In the genomic region with DNA sequence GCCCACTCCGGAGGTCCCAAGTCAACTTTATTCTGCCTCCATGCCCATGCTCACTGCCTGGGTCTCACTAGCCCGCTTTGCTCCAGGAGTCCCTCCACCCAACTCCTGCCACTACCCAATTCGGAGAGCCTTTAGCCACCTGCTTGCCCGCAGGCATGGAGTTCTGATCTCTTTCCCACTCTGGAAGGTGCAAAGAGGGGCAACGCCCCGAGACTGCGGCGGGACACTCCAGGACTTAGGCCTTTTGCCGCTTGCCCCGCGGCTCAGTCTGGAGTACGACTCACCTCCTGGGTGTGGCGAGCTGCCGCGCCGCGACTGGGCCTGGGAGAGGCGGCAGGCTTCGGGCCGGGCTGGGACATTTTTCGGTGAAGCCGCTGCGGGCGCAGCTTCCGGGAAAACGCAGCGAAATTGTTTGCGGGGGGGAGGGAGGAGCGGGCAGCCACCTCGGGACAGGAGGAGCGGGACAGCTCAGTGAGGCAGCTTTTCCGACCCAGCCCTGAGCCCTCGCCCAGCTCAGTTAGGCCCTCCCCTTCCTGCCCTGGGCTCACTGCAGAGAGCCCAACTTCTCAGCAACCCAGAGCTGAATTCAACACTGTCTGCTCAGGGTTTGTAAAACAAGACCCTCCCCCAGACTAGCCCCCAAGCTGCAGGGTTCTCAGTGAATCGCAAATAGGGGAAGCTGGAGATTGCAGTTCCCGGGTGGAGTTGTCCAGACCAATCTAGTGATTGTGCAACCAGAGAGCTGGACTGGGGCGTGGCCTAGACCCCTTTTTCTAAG, we compare ENCODE assay signal across 8 mouse cellular contexts. TPM values are rescaled to one million over a fixed set of nuclear protein-coding genes. Genes with fewer than 3 reads are reported as not detected.
DNase-seq lines count a peak whose midpoint lies in the region; ATAC-seq and TF ChIP-seq lines count a peak whose summit lies in the region.

A gene (minus strand): TSS at position 659 of the 778 bp plus-strand sequence.

- H3K36me3 ChIP-seq in hindbrain, embryonic 16.5 days (ENCODE audit: control insufficient read depth, insufficient read depth, low read length), result no peaks in the 10 kb centered on the region
- H3K36me3 ChIP-seq in liver, embryonic 13.5 days, result no peaks in the 10 kb centered on the region
- H3K36me3 ChIP-seq in stomach, postnatal 0 days (ENCODE audit: control insufficient read depth, insufficient read depth, low read length), result no peaks in the 10 kb centered on the region

- peak within 1 kb of the TSS; percentile 3; the same call in 1 of the 2 replicates for H3K27ac ChIP-seq in hindbrain, embryonic 16.5 days (ENCODE audit: low read depth, low read length)
- H3K27ac ChIP-seq in liver, embryonic 13.5 days, result peak within 1 kb of the TSS; percentile 69
- peak within 1 kb of the TSS; percentile 96 for H3K27ac ChIP-seq in stomach, postnatal 0 days (replicated peaks)

- H3K9ac ChIP-seq in hindbrain, embryonic 16.5 days (ENCODE audit: low read depth, low read length), result peak within 1 kb of the TSS; percentile 77
- peak within 1 kb of the TSS; percentile 78 for H3K9ac ChIP-seq in liver, embryonic 13.5 days
- H3K9ac ChIP-seq in stomach, postnatal 0 days (ENCODE audit: low read length), result peak within 1 kb of the TSS; percentile 83

- H3K4me1 ChIP-seq in hindbrain, embryonic 16.5 days (ENCODE audit: control insufficient read depth, insufficient read depth, low read depth, low read length), result no peaks in the 10 kb centered on the region
- peaks cover 26% of the 10 kb centered on the region for H3K4me1 ChIP-seq in liver, embryonic 13.5 days (replicated peaks)
- H3K4me1 ChIP-seq in stomach, postnatal 0 days (replicated peaks; ENCODE audit: control insufficient read depth, insufficient read depth), result no peaks in the 10 kb centered on the region; the same call in 1 of the 2 replicates

- ATAC-seq in hindbrain, embryonic 16.5 days, result peak; percentile 92
- peak; percentile 84 for ATAC-seq in liver, embryonic 13.5 days (ENCODE audit: low read depth)
- ATAC-seq in stomach, postnatal 0 days (ENCODE audit: low FRiP score, low TSS enrichment), result peak; percentile 93

- H3K9me3 ChIP-seq in hindbrain, embryonic 16.5 days (ENCODE audit: control insufficient read depth, low read length), result no peaks in the 10 kb centered on the region
- H3K9me3 ChIP-seq in liver, embryonic 13.5 days (replicated peaks), result no peaks in the 10 kb centered on the region
- no peaks in the 10 kb centered on the region for H3K9me3 ChIP-seq in stomach, postnatal 0 days (ENCODE audit: control insufficient read depth, low read length)

- DNase-seq in layer of hippocampus, adult 11-12 months (ENCODE audit: low spot score), result peak; percentile 6
- DNase-seq in layer of hippocampus, adult 9-10 months (ENCODE audit: low spot score), result no peak
- peak; percentile 20 to 25 for DNase-seq in cerebellum, postnatal 10 days
- DNase-seq in gastrocnemius, adult 8-10 months (ENCODE audit: low spot score in 2 of 2), result peak; percentile 10 to 39
- peak; percentile 15 for DNase-seq in liver, embryonic 13.5 days
- DNase-seq in naive thymus-derived CD4-positive, alpha-beta T cell, adult 2 months (ENCODE audit: low read depth), result peak; percentile 72
- DNase-seq in stomach, postnatal 0 days (ENCODE audit: low spot score), result peak; percentile 83

- H3K27me3 ChIP-seq in hindbrain, embryonic 16.5 days (replicated peaks; ENCODE audit: control insufficient read depth, insufficient read depth, low read length), result no peaks in the 10 kb centered on the region
- H3K27me3 ChIP-seq in liver, embryonic 13.5 days, result no peaks in the 10 kb centered on the region
- H3K27me3 ChIP-seq in stomach, postnatal 0 days (ENCODE audit: control insufficient read depth, insufficient read depth, low read length), result no peaks in the 10 kb centered on the region

- TF ChIP-seq EP300 in stomach, postnatal 0 days (optimal IDR thresholded peaks at IDR 0.05), result no peak

- 0 out of 2 replicates have a peak, but pooled peaks have one; percentile 1 for TF ChIP-seq CTCF in stomach, postnatal 0 days (IDR thresholded peaks at IDR 0.05; ENCODE audit: low read depth)

- 2% methylated on average over 33 of the region's 36 CpGs for WGBS in hindbrain, embryonic 16.5 days
- 1% methylated on average over 36 of the region's 36 CpGs for WGBS in liver, embryonic 13.5 days (ENCODE audit: insufficient replicate concordance)
- 1% methylated on average over 36 of the region's 36 CpGs for WGBS in stomach, postnatal 0 days

- H3K4me2 ChIP-seq in hindbrain, embryonic 16.5 days (ENCODE audit: low read length), result peak within 1 kb of the TSS; percentile 100
- peak within 1 kb of the TSS; percentile 96 for H3K4me2 ChIP-seq in liver, embryonic 13.5 days
- H3K4me2 ChIP-seq in stomach, postnatal 0 days (replicated peaks; ENCODE audit: low read depth), result peak within 1 kb of the TSS; percentile 81

- H3K4me3 ChIP-seq in hindbrain, embryonic 16.5 days (ENCODE audit: low read length), result peak within 1 kb of the TSS; percentile 82
- peak within 1 kb of the TSS; percentile 73 for H3K4me3 ChIP-seq in liver, embryonic 13.5 days (replicated peaks)
- H3K4me3 ChIP-seq in stomach, postnatal 0 days (ENCODE audit: low read depth, low read length), result peak within 1 kb of the TSS; percentile 80

RNA-seq across cellular contexts. Expression of the gene that starts here (rescaled TPM):
- total RNA-seq in gastrocnemius, adult 8-10 months (2022), result 100 to 1,000 TPM in 3 of 4 experiments, 10 to 100 TPM in 1; 97.5 to 105 (median 103) TPM
- polyA plus RNA-seq in hindbrain, embryonic 16.5 days (2015; fragmentation: Nextera tagmentation; extraction: Ambion mirVana), result 6.9 and 10.4 TPM in 2 replicates
- 34.1 and 44.3 TPM in 2 replicates for polyA plus RNA-seq in liver, embryonic 13.5 days (2015; fragmentation: Nextera tagmentation; extraction: Ambion mirVana)
- 66.5 and 68.9 TPM in 2 replicates for polyA plus RNA-seq in stomach, postnatal 0 days (2015; fragmentation: Nextera tagmentation; extraction: Ambion mirVana)

Comparison
In these comparisons a context has a peak if more than half of its experiments do, and no peak if none do; other contexts are left out.
1. H3K27ac ChIP-seq: peak in every context shown above with its lines; median percentile 96 in stomach, postnatal 0 days; 69 in liver, embryonic 13.5 days; 3 in hindbrain, embryonic 16.5 days.